Mouse (Mus musculus) heart, adult 18-20 months (tissue): ENCODE measurements around the gene Oas3. TPM values are rescaled to one million over a fixed set of nuclear protein-coding genes. Genes with fewer than 3 reads are reported as not detected.
"Not testable (repeated sequence)": the region's sequence is repeated elsewhere in the genome, so short reads cannot be mapped to it uniquely, and the experiment has no call there.

Experiments
- DNase-seq, 2 experiments: peaks; one replicate each; pipeline ENCODE4 v3.0.0; 2021 to 2022; ENCODE audit warnings: mixed read lengths in 1 of 2
- long read RNA-seq, 2 experiments: library from polyadenylated mRNA; stranded (forward); transcript quantifications; one replicate each; pipeline ENCODE4 v2.0.0; 2021
- total RNA-seq, 2 experiments: library from RNA; stranded (reverse); gene quantifications; 2 replicates each; pipeline ENCODE4 v1.2.3; 2021

The Oas3 gene
- total RNA-seq = under 1 TPM in 1 of 2 experiments, not detected in 1; 0.05 TPM
- long read RNA-seq, experiment 1 = 0 reads
- long read RNA-seq, experiment 2 = 0 reads

DNA sequence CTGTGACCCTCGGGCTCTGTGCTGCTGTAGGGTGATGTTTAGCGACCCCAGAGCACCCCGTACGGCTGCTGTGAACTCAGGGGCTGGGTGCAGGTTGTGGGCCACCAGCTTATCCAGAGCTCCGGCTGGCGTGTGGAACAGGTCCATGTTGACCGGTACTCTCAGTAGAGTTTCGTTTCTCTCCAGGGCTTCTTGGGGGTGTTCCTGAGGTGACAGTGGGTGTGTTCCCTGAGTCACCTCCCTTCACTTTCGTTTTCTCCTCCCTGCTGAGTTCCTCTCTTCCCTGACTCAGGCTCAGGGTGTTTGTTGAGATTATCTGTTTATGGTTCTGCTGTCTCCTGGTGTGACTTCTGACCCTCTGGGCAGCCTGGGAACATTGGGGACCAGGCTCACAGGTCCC is at the start of gene Oas3:
Gene Oas3 (minus strand): TSS at position 184 of the 400 bp plus-strand sequence.
- DNase-seq = no peak

GRCm38 (mm10) chr5:120818999-120819398 is 41.5 kb upstream of the Oas3 start:
- no peak for DNase-seq

GRCm38 (mm10) chr5:120815949-120816348 is 38.5 kb upstream of the Oas3 start:
- DNase-seq = peak; percentile 16 to 39

DNA sequence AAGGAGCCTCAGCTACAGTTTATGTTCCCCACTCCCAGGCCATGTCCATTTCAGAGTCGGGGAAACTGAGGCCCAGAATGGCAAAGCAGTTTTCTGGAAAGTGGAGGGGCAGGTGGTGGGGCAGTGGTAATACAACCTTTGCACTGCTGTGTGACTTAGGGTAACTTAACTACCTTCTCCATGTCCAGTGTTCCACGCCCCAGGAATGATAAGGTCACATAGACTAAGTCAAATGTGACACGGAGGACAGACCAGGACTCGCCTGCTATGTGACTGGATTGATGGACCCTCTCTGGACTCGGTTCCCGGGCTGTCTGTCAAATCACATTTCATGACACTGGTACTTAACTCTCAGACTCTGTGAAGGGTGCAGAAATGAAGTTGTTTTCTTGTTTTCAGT is 35.6 kb upstream of the Oas3 start:
- no peak for DNase-seq

DNA sequence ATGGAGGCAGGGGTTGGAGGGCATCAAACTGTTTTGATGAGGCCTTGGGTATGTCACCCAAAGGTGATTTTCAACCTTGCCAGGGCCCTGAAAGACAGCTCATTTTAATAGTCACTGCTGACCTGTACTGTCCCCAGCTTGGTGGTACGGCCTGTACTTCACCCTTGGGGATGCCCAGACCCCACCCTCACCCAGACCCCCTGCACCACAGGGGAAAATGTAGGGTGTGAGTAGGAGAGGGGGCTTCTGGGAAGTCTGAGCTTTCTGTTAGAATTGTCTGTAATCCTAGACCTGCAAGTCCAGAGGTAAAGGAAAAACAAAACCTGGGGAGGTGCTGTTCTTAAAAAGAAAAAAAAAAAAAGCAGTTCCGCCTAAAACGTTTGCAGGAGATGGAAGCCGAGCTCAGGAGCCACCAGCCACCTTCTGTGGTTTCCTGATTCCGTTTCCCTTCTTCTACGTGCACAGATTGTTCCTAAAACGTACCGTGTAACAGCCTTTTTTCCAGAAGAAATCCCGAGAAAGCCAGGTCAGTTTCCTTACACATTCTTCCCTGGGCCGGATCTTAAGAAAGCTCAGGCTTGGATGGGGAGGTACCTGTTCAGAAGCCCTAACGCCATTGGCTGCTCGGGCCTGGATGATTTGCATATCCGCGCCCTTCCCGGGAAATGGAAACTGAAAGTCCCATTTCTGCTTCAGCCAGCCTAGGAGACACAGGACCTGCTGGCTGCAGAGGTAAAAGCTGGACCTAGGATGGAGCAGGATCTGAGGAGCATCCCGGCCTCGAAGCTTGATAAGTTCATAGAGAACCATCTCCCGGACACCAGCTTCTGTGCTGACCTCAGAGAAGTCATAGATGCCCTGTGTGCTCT is 34.7 kb upstream of the Oas3 start, which contains the start of gene Oas1c:
Gene Oas1c (minus strand): TSS at position 564 of the 869 bp plus-strand sequence.
- peak; percentile 92 to 94 for DNase-seq

GRCm38 (mm10) chr5:120809171-120809570 is 31.7 kb upstream of the Oas3 start:
- no peak for DNase-seq

DNA sequence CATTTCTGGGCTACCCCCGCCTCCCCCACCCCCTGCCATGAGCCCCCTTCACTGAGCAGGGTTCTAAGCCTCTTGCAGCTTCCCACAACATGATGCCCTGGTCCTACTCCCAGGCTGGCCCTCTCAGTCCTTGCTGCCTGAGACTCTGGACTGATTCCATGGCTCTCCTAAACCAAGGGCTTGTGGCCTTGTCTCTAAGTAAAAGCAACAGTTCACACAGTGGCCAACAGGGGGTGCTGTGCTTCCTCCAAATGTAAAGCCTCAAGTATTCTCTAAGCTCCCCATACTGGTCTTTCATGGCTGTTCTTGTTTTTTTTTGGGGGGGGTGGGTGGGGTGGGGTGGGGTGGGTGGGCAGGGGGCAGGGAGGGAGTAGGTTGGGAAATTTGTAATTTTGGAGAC is 29.0 kb upstream of the Oas3 start:
- DNase-seq = peak; percentile 23 to 52

GRCm38 (mm10) chr5:120803596-120803995 is 26.1 kb upstream of the Oas3 start:
- DNase-seq = no peak

GRCm38 (mm10) chr5:120798943-120799342 is 21.5 kb upstream of the Oas3 start:
- DNase-seq = not testable (repeated sequence)

GRCm38 (mm10) chr5:120798147-120798546 is 20.7 kb upstream of the Oas3 start:
- DNase-seq = not testable (repeated sequence)

- not testable (repeated sequence) for DNase-seq
These were observed 18.1 kb upstream of the Oas3 start, which contains the start of gene Oas1e for GRCm38 (mm10) chr5:120795480-120796034. Gene Oas1e (minus strand): TSS chr5:120795530.

DNA sequence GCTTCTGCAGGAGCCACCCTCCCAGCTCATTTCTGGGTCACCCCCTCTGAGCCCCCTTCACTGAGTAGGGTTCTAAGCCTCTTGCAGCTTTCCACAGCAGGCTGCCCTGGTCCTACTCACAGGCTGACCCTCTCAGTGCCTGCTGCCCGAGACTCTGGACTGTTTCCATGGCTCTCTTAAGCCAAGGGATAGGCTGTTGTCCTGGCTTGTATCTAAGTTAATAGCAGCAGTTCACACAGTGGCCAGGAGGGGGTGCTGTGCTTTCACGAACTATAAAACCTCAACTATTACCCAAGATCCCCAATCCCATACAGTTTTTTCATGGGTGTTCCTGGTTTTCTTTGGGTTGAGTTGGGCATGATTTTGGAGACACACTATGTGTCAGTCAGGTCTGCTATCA is 15.6 kb upstream of the Oas3 start:
- peak in 1 of 2 experiments; percentile 71 for DNase-seq

GRCm38 (mm10) chr5:120787042-120787441 is 9.6 kb upstream of the Oas3 start:
- no peak for DNase-seq

DNA sequence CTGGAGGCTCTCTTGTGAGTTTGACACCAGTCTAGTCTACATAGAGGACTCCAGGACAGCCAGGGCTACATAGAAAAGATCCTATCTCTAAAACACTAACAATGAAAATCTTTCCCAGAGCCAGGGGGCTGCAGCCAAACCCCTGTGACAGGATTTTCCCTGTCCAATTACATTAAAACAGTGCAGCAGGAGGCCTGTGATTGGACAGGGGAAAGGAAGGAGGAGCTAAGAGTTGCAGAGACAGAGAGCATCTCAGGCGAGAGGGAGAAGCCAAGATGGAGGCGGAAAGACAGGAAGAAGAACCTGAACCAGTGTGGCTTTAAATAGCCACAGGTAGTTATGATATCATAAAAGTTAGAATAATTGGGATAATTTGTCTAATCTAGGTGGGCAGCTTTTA is 5.0 kb upstream of the Oas3 start:
- DNase-seq = no peak

- DNase-seq = no peak
These were observed 4.2 kb upstream of the Oas3 start for GRCm38 (mm10) chr5:120781646-120782045.

- peak; percentile 34 to 56 for DNase-seq
These were observed 2.5 kb upstream of the Oas3 start for GRCm38 (mm10) chr5:120779922-120780321.

GRCm38 (mm10) chr5:120778941-120779340 is 1.5 kb upstream of the Oas3 start:
- DNase-seq = no peak

- no peak for DNase-seq
These were observed 660 bp downstream of the Oas3 start for GRCm38 (mm10) chr5:120776801-120777200.

DNA sequence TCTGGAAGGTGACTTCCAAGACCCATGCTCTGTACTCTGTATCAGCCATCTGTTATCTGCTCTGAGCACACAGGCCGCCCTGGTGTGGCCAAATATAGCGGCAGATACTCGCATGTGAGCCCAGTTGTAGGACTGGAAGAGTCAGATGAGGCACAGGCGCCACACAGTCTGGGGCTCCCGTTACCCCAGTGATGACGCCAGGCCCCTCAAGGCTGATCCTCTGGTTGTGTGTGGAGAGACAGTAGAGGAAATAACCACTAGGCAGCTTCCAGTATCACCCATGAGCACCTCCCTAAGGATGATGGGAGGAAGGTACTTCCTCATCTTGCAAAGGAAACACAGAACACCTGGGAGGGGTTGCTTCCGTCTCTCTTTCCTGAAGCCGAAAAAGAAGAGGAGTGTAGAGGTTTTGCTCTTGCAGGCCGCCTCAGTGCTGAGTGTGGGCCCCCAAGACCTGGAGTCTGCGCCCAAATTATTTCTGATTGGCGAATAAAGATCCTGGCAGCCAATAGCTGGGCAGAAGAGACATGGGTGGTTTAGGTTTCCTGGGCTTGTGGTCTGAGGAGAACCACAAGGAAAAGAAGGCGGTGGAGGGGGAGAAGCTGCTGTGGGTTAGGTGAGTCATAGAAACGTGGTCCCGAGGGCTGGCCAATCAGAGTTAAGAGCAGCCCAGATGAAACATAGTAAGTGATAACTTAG is 2.0 kb downstream of the Oas3 start:
- peak; percentile 11 to 21 for DNase-seq

DNA sequence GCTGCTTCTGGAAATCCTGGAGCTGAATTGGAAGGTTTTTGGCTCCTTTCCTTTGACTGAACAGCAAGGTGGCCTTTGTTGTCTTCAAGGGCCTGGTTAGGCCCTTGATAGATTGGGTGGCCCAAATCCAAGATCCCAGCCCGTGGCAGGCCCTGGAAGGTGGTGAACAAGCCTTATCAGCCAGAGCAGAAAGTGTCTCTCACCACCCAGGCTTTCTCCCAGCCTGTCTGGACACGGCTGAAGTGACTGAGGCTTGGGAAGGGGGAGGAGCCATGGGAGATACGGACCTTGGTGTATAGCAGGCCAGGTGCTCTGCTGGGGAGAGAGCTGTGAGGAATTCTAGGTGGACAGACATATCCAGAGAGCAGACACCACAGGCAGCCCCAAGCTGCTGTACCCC is 8.1 kb downstream of the Oas3 start:
- no peak for DNase-seq

DNA sequence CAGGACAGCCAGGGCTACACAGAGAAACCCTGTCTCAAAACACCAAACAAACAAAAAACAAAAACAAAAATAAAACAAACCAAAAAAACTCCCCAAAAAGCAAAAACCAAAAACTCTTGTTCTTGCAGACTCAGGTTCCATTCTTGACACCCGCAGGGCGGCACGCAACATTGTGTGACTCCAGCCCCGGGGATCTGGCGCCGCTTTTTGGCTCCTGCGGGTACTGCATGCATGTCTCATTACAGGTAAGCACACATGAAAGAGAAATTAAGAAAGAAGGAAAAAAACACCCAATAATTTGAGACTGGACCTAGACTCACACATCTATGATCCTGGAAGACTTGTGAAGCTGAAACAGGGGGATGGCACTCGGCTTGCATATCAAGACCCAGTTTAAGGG is 12.5 kb downstream of the Oas3 start:
- no peak for DNase-seq

DNA sequence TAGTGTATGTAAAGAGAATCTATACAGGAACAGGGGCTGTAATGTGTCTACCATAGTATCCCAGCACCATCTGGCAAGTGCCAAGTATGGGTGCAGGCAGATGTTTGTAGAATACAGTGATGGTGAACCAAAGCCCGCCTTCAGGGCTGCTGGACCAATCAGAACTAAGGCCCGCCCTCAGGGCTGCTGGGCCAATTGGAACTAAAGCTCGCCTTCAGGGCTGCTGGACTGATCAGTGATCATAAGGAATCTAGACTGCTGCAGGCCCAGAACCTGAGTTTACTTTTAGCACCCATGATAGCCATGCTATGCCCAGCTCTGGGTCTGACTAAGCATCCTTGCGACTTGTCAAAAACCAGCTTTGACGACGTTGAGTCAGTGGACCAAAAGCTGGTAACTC is 15.6 kb downstream of the Oas3 start:
- peak; percentile 11 to 17 for DNase-seq

DNA sequence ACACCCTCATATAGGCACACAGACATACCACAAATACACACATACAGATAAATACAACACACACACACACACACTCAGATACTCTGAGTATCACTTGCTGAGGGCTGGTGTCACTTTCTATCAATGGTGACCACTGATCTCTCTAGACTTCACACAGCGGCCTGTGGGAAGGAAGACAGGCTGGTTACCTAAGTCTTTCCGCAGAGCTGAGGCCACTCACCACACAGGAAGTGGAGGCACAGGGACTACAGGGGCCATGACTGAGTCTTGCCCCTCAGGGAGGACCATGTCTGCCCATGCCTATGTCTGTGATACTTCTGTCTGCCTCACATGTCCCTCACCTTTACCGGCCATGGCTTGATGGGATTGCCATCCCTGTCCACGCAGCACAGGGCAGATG is 23.2 kb downstream of the Oas3 start:
- DNase-seq = no peak
